Mouse (Mus musculus): ENCODE measurements at regions not wholly inside any gene's neighbourhood (a gene's known extent, or its start where the extent isn't known, plus 50 kb on each side); places are given as distances from the start of the nearest gene placed in this dataset.

- Histone ChIP-seq H3K4me1 (ENCODE audit: control insufficient read depth, insufficient read depth, insufficient read length, low read length) (no peaks in the 10 kb centered on the region), H3K4me3 (ENCODE audit: insufficient read depth, low read depth, low read length) (no peak overlapping the region)
Observed at GRCm38 (mm10) chr3:41452716-41453090, 102.8 kb upstream of the Jade1 start.

GRCm38 (mm10) chr3:41452020-41452715 lies 103.4 kb upstream of the Jade1 start:
- H3K4me1 ChIP-seq (ENCODE audit: control insufficient read depth, insufficient read depth, insufficient read length, low read length): no peaks in the 10 kb centered on the region
- H3K27ac ChIP-seq (replicated peaks; ENCODE audit: low read depth, low read length): no peak overlapping the region
- no peak overlapping the region for H3K4me3 ChIP-seq (ENCODE audit: insufficient read depth, low read depth, low read length)

More at GRCm38 (mm10) chr3:41452716-41453090, 102.8 kb upstream of the Jade1 start:
- no peak overlapping the region for H3K27ac ChIP-seq (replicated peaks; ENCODE audit: low read depth, low read length)

- Histone ChIP-seq H3K4me3 (ENCODE audit: insufficient read depth, low read depth, low read length) (no peak overlapping the region), H3K27ac (replicated peaks; ENCODE audit: low read depth, low read length) (no peak overlapping the region), H3K4me1 (ENCODE audit: control insufficient read depth, insufficient read depth, insufficient read length, low read length) (no peaks in the 10 kb centered on the region)
Observed at GRCm38 (mm10) chr3:41450696-41451095, 104.8 kb upstream of the Jade1 start.

- H3K4me3 ChIP-seq (ENCODE audit: insufficient read depth, low read depth, low read length): no peak overlapping the region
- H3K4me1 ChIP-seq (ENCODE audit: control insufficient read depth, insufficient read depth, insufficient read length, low read length): no peaks in the 10 kb centered on the region
Observed at GRCm38 (mm10) chr3:41444243-41444753, 111.2 kb upstream of the Jade1 start.

GRCm38 (mm10) chr3:41436238-41436637 lies 119.3 kb upstream of the Jade1 start:
- H3K4me1 ChIP-seq (ENCODE audit: control insufficient read depth, insufficient read depth, insufficient read length, low read length): no peaks in the 10 kb centered on the region
- no peak overlapping the region for H3K27ac ChIP-seq (replicated peaks; ENCODE audit: low read depth, low read length)
- no peak overlapping the region for H3K4me3 ChIP-seq (ENCODE audit: insufficient read depth, low read depth, low read length)

More at GRCm38 (mm10) chr3:41444243-41444753, 111.2 kb upstream of the Jade1 start:
- H3K27ac ChIP-seq (replicated peaks; ENCODE audit: low read depth, low read length): no peak overlapping the region

- Histone ChIP-seq H3K27ac (replicated peaks; ENCODE audit: low read depth, low read length) (no peak overlapping the region), H3K4me1 (ENCODE audit: control insufficient read depth, insufficient read depth, insufficient read length, low read length) (peaks cover 5% of the 10 kb centered on the region; the same call in 1 of the 2 replicates), H3K4me3 (ENCODE audit: insufficient read depth, low read depth, low read length) (no peak overlapping the region)
Observed at GRCm38 (mm10) chr3:41433106-41433505, 122.4 kb upstream of the Jade1 start.

GRCm38 (mm10) chr3:41432376-41432775 lies 123.2 kb upstream of the Jade1 start:
- Histone ChIP-seq H3K4me1 (ENCODE audit: control insufficient read depth, insufficient read depth, insufficient read length, low read length) (peaks cover 5% of the 10 kb centered on the region; the same call in 1 of the 2 replicates), H3K4me3 (ENCODE audit: insufficient read depth, low read depth, low read length) (no peak overlapping the region), H3K27ac (replicated peaks; ENCODE audit: low read depth, low read length) (no peak overlapping the region)

GRCm38 (mm10) chr3:41430191-41430590 lies 125.3 kb upstream of the Jade1 start:
- Histone ChIP-seq H3K4me3 (ENCODE audit: insufficient read depth, low read depth, low read length) (no peak overlapping the region), H3K27ac (replicated peaks; ENCODE audit: low read depth, low read length) (no peak overlapping the region), H3K4me1 (ENCODE audit: control insufficient read depth, insufficient read depth, insufficient read length, low read length) (peaks cover 5% of the 10 kb centered on the region; the same call in 1 of the 2 replicates)

- Histone ChIP-seq H3K4me1 (ENCODE audit: control insufficient read depth, insufficient read depth, insufficient read length, low read length) (peaks cover 5% of the 10 kb centered on the region; the same call in 1 of the 2 replicates), H3K4me3 (ENCODE audit: insufficient read depth, low read depth, low read length) (no peak overlapping the region), H3K27ac (replicated peaks; ENCODE audit: low read depth, low read length) (no peak overlapping the region)
Observed at GRCm38 (mm10) chr3:41426946-41427345, 128.6 kb upstream of the Jade1 start.

- Histone ChIP-seq H3K4me3 (ENCODE audit: insufficient read depth, low read depth, low read length) (no peak overlapping the region), H3K27ac (replicated peaks; ENCODE audit: low read depth, low read length) (no peak overlapping the region), H3K4me1 (ENCODE audit: control insufficient read depth, insufficient read depth, insufficient read length, low read length) (peaks cover 5% of the 10 kb centered on the region; the same call in 1 of the 2 replicates)
Observed at GRCm38 (mm10) chr3:41425863-41426262, 129.7 kb upstream of the Jade1 start.

- Histone ChIP-seq H3K27ac (replicated peaks; ENCODE audit: low read depth, low read length) (no peak overlapping the region), H3K4me1 (ENCODE audit: control insufficient read depth, insufficient read depth, insufficient read length, low read length) (no peaks in the 10 kb centered on the region), H3K4me3 (ENCODE audit: insufficient read depth, low read depth, low read length) (no peak overlapping the region)
Observed at GRCm38 (mm10) chr3:41424142-41424939, 131.2 kb upstream of the Jade1 start.

- no peaks in the 10 kb centered on the region for H3K4me1 ChIP-seq (ENCODE audit: control insufficient read depth, insufficient read depth, insufficient read length, low read length)
- no peak overlapping the region for H3K27ac ChIP-seq (replicated peaks; ENCODE audit: low read depth, low read length)
- no peak overlapping the region for H3K4me3 ChIP-seq (ENCODE audit: insufficient read depth, low read depth, low read length)
Observed at GRCm38 (mm10) chr3:41423630-41424029, 131.9 kb upstream of the Jade1 start.

- Histone ChIP-seq H3K4me3 (ENCODE audit: insufficient read depth, low read depth, low read length) (no peak overlapping the region), H3K4me1 (ENCODE audit: control insufficient read depth, insufficient read depth, insufficient read length, low read length) (no peaks in the 10 kb centered on the region), H3K27ac (replicated peaks; ENCODE audit: low read depth, low read length) (no peak overlapping the region)
Observed at GRCm38 (mm10) chr3:41422615-41423579, 132.6 kb upstream of the Jade1 start.

- Histone ChIP-seq H3K4me3 (ENCODE audit: insufficient read depth, low read depth, low read length) (no peak overlapping the region), H3K4me1 (ENCODE audit: control insufficient read depth, insufficient read depth, insufficient read length, low read length) (peaks cover 6% of the 10 kb centered on the region; the same call in 1 of the 2 replicates), H3K27ac (replicated peaks; ENCODE audit: low read depth, low read length) (no peak overlapping the region)
Observed at GRCm38 (mm10) chr3:41413771-41414170, 141.8 kb upstream of the Jade1 start.

Measured in brown adipose tissue, adult 24 weeks (tissue).